Mouse (Mus musculus) kidney, embryonic 16.5 days (tissue): ENCODE data around the gene Map4k5. TPM values are rescaled to one million over a fixed set of nuclear protein-coding genes. Genes with fewer than 3 reads are reported as not detected.
A peak's percentile ranks its signal among the peaks of the same experiment; 100 is the strongest.

Source experiments
- ATAC-seq: fragments of 200-750 bp; cut with Nextera tagmentation; 2 replicates; pipeline ENCODE4 v1.8.0; 2017; ENCODE audit warnings: moderate TSS enrichment; ENCODE audit not compliant: low FRiP score, low TSS enrichment
- H3K27ac ChIP-seq: fragments of 300-500 bp; sonication (generic); 2 replicates; pipeline ENCODE4 v1.5.1; 2014; ENCODE audit warnings: low read length
- H3K27me3 ChIP-seq: fragments of 300-500 bp; sonication (generic); 2 replicates; pipeline ENCODE4 v1.6.1; 2014; ENCODE audit warnings: low read length, control low read depth, mixed read lengths; ENCODE audit not compliant: insufficient read depth
- H3K36me3 ChIP-seq: fragments of 300-500 bp; sonication (generic); 2 replicates; pipeline ENCODE4 v1.6.1; 2014; ENCODE audit warnings: low read length, control low read depth, mixed read lengths; ENCODE audit not compliant: insufficient read depth
- H3K4me1 ChIP-seq: fragments of 300-500 bp; sonication (generic); 2 replicates; pipeline ENCODE4 v1.6.1; 2014; ENCODE audit warnings: low read length, control low read depth, mixed read lengths; ENCODE audit not compliant: insufficient read depth
- H3K4me2 ChIP-seq: fragments of 300-500 bp; sonication (generic); replicated peaks from 2 replicates; pipeline ENCODE4 v1.6.1; 2014; ENCODE audit warnings: low read depth, low read length
- H3K4me3 ChIP-seq: fragments of 300-500 bp; sonication (generic); 2 replicates; pipeline ENCODE4 v1.5.1; 2014; ENCODE audit warnings: mild to moderate bottlenecking, low read length
- H3K9ac ChIP-seq: fragments of 300-500 bp; sonication (generic); replicated peaks from 2 replicates; pipeline ENCODE4 v1.6.1; 2014; ENCODE audit warnings: low read length
- H3K9me3 ChIP-seq: fragments of 300-500 bp; sonication (generic); 2 replicates; pipeline ENCODE4 v1.6.1; 2016; ENCODE audit warnings: low read length, control low read depth
- WGBS: fragments of 180-500 bp; shearing (Covaris S2); extraction: QIAGEN DNeasy Blood & Tissue Kit; methylation state at CpG from one replicate; pipeline ENCODE4 v1.1.7; 2014; 5-methylcytosine and 5-hydroxymethylcytosine counted together
- polyA plus RNA-seq: library from polyadenylated mRNA; unstranded; fragments of >200 nt; fragmentation: Nextera tagmentation; extraction: Ambion mirVana; gene quantifications from 2 replicates; pipeline ENCODE4 v1.2.1, GENCODE M21; 2015

Map4k5 gene
- polyA plus RNA-seq, 1 experiment from 2014 or later = 31.5 TPM

- H3K4me2 ChIP-seq = no peak overlapping the region
- no peak overlapping the region for H3K4me3 ChIP-seq
- H3K9ac ChIP-seq = no peak overlapping the region
- WGBS = 82% methylated on average over 7 of the region's 7 CpGs
- H3K27me3 ChIP-seq = no peaks in the 10 kb centered on the region
- no peaks in the 10 kb centered on the region for H3K9me3 ChIP-seq
- H3K4me1 ChIP-seq = peaks cover 9% of the 10 kb centered on the region; the same call in 1 of the 2 replicates
- H3K36me3 ChIP-seq = no peaks in the 10 kb centered on the region
- ATAC-seq = no peak
- H3K27ac ChIP-seq = no peak overlapping the region
Measured at GRCm38 (mm10) chr12:69912737-69913136, 19.7 kb upstream of the Map4k5 start.

GRCm38 (mm10) chr12:69911906-69912305 is 18.9 kb upstream of the Map4k5 start:
- no peak overlapping the region for H3K4me3 ChIP-seq
- no peak overlapping the region for H3K27ac ChIP-seq
- no peak overlapping the region for H3K9ac ChIP-seq
- no peaks in the 10 kb centered on the region for H3K9me3 ChIP-seq
- no peak overlapping the region for H3K4me2 ChIP-seq
- no peaks in the 10 kb centered on the region for H3K36me3 ChIP-seq
- H3K4me1 ChIP-seq = peaks cover 15% of the 10 kb centered on the region; the same call in 1 of the 2 replicates
- no peak for ATAC-seq
- 92% methylated on average over 7 of the region's 7 CpGs for WGBS
- H3K27me3 ChIP-seq = no peaks in the 10 kb centered on the region

GRCm38 (mm10) chr12:69908511-69908900 is 15.5 kb upstream of the Map4k5 start:
- H3K4me3 ChIP-seq = peak overlapping the region; percentile 40
- H3K9ac ChIP-seq = peak overlapping the region; percentile 49
- H3K27me3 ChIP-seq = no peaks in the 10 kb centered on the region
- H3K9me3 ChIP-seq = no peaks in the 10 kb centered on the region
- H3K36me3 ChIP-seq = no peaks in the 10 kb centered on the region
- peaks cover 15% of the 10 kb centered on the region; the same call in 1 of the 2 replicates for H3K4me1 ChIP-seq
- H3K4me2 ChIP-seq = peak overlapping the region; percentile 61
- 32% methylated on average over 18 of the region's 19 CpGs for WGBS
- peak; percentile 31; the same call in 1 of the 2 replicates for ATAC-seq
- no peak overlapping the region for H3K27ac ChIP-seq

DNA sequence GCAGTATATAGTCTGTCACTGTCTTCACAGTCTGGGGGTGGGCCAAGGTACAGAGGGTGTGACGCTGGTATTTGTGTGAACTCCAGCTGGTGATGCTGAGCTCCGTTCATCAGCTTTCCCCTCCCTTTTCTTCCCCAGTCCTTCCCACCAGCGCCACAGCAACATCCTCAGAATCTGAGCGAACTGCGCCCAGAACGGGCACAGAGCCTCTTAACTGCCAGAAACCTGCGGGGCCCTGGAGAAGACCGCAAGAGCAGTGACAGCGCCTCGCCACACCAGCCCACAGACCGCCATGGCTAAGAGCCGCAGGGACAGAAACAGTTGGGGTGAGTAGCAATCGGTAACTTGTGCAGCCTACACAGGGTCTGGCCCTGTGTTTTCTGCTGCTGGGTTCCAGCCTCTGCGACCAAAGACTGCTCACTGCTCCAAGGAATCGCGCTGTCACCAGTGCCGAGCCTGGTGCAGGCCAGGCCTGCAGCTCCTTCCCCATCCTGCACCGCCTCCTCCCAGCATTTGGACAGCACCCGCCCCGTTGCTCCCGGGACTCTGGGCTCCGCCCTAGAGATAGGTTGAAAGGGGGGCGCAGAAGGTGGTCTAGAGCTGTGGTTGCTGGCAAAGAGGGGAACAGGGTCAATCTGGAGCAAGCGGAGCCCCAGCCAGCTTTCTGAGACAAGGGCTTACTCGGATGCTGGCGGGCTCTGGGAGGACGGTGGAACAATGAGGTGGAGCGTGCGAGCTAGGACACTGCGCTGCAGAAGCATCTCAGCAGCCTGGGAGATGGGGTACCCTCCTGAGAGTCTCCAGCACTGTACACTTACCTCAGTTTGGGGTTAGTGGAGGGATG is 14.9 kb upstream of the Map4k5 start:
- peak; percentile 84 for ATAC-seq
- no peaks in the 10 kb centered on the region for H3K36me3 ChIP-seq
- H3K4me1 ChIP-seq = peaks cover 15% of the 10 kb centered on the region; the same call in 1 of the 2 replicates
- no peaks in the 10 kb centered on the region for H3K27me3 ChIP-seq
- peak overlapping the region; percentile 40 for H3K4me3 ChIP-seq
- 4% methylated on average over 30 of the region's 30 CpGs for WGBS
- H3K9me3 ChIP-seq = no peaks in the 10 kb centered on the region
- H3K9ac ChIP-seq = peak overlapping the region; percentile 49
- H3K27ac ChIP-seq = no peak overlapping the region
- peak overlapping the region; percentile 61 for H3K4me2 ChIP-seq

DNA sequence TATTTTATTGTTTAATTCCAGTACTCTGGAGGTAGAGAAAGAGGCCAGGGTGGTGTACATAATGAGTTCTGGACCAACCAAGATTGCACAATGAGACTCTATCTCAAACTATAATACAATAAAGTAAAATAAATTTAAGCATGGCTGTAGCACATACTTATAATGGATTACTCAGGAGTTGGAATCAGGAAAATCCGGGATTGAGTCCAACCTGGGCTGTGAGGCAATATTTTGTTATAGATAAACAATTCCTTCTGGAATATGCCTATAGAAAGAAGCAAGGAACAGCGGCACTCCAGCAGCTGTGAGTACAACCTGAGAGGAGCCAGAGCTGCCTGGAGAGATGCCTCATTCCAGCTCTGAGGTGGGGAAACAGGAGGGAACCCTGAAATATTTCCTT is 12.0 kb upstream of the Map4k5 start:
- peaks cover 15% of the 10 kb centered on the region; the same call in 1 of the 2 replicates for H3K4me1 ChIP-seq
- H3K27ac ChIP-seq = no peak overlapping the region
- ATAC-seq = no peak
- H3K36me3 ChIP-seq = no peaks in the 10 kb centered on the region
- no peaks in the 10 kb centered on the region for H3K9me3 ChIP-seq
- H3K27me3 ChIP-seq = no peaks in the 10 kb centered on the region
- H3K9ac ChIP-seq = no peak overlapping the region
- H3K4me3 ChIP-seq = no peak overlapping the region
- 72% methylated on average over 2 of the region's 2 CpGs for WGBS
- H3K4me2 ChIP-seq = no peak overlapping the region

GRCm38 (mm10) chr12:69898119-69898518 is 5.1 kb upstream of the Map4k5 start:
- Histone ChIP-seq H3K27ac (no peak overlapping the region), H3K4me3 (no peak overlapping the region), H3K36me3 (no peaks in the 10 kb centered on the region), H3K4me2 (no peak overlapping the region), H3K9ac (no peak overlapping the region), H3K9me3 (no peaks in the 10 kb centered on the region), H3K27me3 (no peaks in the 10 kb centered on the region), H3K4me1 (0 out of 2 replicates have a peak, but pooled peaks cover 7% of the 10 kb centered on the region)
- 72% methylated on average over 4 of the region's 4 CpGs for WGBS
- no peak for ATAC-seq

DNA sequence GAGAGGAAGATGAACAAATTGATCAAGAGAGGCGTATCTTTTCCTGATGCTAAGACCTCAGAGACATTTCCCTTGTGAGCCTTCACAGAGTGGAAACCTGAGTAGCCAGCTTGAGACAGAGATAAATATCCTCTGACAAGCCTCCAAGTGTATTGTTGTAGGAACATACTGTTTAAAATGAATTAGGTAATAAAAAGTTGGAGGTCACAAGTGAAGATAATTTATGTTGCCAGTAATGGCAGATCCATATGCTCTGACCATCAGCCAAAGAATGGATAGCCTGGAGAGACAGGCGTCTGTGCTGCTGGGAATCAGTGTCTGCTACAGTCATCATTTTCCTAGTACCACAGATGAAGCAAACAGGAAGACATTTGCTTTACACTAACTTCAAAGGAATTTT is 2.0 kb upstream of the Map4k5 start:
- Histone ChIP-seq H3K9ac (no peak overlapping the region), H3K9me3 (no peaks in the 10 kb centered on the region), H3K27ac (no peak overlapping the region), H3K4me2 (no peak overlapping the region), H3K4me1 (peaks cover 23% of the 10 kb centered on the region), H3K27me3 (no peaks in the 10 kb centered on the region), H3K36me3 (no peaks in the 10 kb centered on the region), H3K4me3 (no peak overlapping the region)
- no peak for ATAC-seq
- 29% methylated on average over 2 of the region's 2 CpGs for WGBS

DNA sequence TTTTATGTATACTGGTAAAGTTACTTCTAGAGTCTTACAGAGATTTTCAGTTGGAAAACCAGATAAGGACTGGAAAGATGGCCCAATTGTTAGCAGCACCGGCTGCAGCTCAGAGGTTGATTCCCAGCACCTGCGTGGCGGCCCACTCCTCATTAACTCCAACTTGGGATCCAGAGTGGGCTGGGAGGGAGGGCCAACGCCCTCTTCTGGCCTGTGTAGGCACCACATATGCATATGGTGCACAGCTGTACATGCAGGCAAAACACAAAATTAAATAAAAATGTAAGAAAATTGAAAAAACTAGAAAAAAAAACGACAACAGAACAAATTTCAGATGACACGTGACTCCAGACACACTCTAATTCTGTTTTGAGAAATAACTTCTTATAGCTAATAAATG is 927 bp upstream of the Map4k5 start:
- H3K27ac ChIP-seq = no peak overlapping the region; the same call in 1 of the 2 replicates
- 70% methylated on average over 6 of the region's 6 CpGs for WGBS
- H3K9ac ChIP-seq = no peak overlapping the region
- H3K9me3 ChIP-seq = no peaks in the 10 kb centered on the region
- no peaks in the 10 kb centered on the region for H3K36me3 ChIP-seq
- peaks cover 30% of the 10 kb centered on the region for H3K4me1 ChIP-seq
- no peak for ATAC-seq
- H3K4me3 ChIP-seq = no peak overlapping the region
- no peak overlapping the region for H3K4me2 ChIP-seq
- no peaks in the 10 kb centered on the region for H3K27me3 ChIP-seq

GRCm38 (mm10) chr12:69891721-69892120 is 1.3 kb downstream of the Map4k5 start:
- Histone ChIP-seq H3K4me1 (peaks cover 46% of the 10 kb centered on the region), H3K9ac (peak overlapping the region; percentile 99), H3K27ac (peak overlapping the region; percentile 92), H3K9me3 (no peaks in the 10 kb centered on the region), H3K4me2 (peak overlapping the region; percentile 66), H3K27me3 (no peaks in the 10 kb centered on the region), H3K36me3 (no peaks in the 10 kb centered on the region), H3K4me3 (peak overlapping the region; percentile 71)
- ATAC-seq = no peak
- WGBS = 36% methylated on average over 3 of the region's 3 CpGs

DNA sequence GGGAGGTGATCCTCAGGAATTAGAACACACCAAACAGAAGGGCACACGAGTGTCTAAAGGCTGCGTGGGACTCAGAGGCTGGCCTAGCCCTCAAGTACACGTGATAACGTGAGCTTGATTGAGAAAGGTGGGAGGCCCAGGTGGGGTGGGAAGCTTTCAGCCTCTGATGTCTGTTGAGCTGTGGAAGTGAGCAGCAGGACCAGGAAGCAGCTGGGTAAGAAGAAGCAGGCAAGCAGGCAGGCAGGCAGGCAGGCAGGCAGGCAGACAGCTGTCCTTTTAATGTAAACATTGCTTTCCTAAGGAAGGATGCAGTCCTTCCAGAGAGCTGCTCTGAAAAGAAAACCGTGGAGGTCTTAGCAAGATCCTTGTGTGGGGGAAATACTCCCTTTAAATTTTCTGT is 2.5 kb downstream of the Map4k5 start:
- H3K4me1 ChIP-seq = peaks cover 49% of the 10 kb centered on the region
- no peaks in the 10 kb centered on the region for H3K9me3 ChIP-seq
- no peaks in the 10 kb centered on the region for H3K27me3 ChIP-seq
- 0 out of 2 replicates have a peak, but pooled peaks cover 2% of the 10 kb centered on the region for H3K36me3 ChIP-seq
- peak overlapping the region; percentile 59 for H3K9ac ChIP-seq
- peak overlapping the region; percentile 66 for H3K4me2 ChIP-seq
- peak overlapping the region; percentile 73; the same call in 1 of the 2 replicates for H3K27ac ChIP-seq
- ATAC-seq = no peak
- 12% methylated on average over 5 of the region's 5 CpGs for WGBS
- H3K4me3 ChIP-seq = peak overlapping the region; percentile 44
